Mouse (Mus musculus) forebrain, embryonic 10.5 days (tissue): ENCODE results near the gene Hmgn3. TPM values are rescaled to one million over a fixed set of nuclear protein-coding genes. Genes with fewer than 3 reads are reported as not detected.

Experiments
- DNase-seq: peaks from one replicate; pipeline ENCODE4 v3.0.0-alpha.2; 2017; ENCODE audit warnings: low spot score; ENCODE audit errors: extremely low spot score
- H3K27ac ChIP-seq: fragments of 300-500 bp; sonication (generic); 2 replicates; pipeline ENCODE4 v1.5.1; 2016; ENCODE audit warnings: mild to moderate bottlenecking
- H3K27me3 ChIP-seq: fragments of 300-500 bp; sonication (generic); 2 replicates; pipeline ENCODE4 v1.6.1; 2016; ENCODE audit warnings: mild to moderate bottlenecking; ENCODE audit not compliant: poor library complexity, severe bottlenecking
- H3K36me3 ChIP-seq: fragments of 300-500 bp; sonication (generic); replicated peaks from 2 replicates; pipeline ENCODE4 v1.6.1; 2016; ENCODE audit warnings: mild to moderate bottlenecking, moderate library complexity
- H3K4me1 ChIP-seq: fragments of 300-500 bp; sonication (generic); 2 replicates; pipeline ENCODE4 v1.6.1; 2016
- H3K4me3 ChIP-seq: fragments of 300-500 bp; sonication (generic); 2 replicates; pipeline ENCODE4 v1.5.1; 2016; ENCODE audit warnings: mild to moderate bottlenecking, moderate library complexity
- H3K9me3 ChIP-seq: fragments of 300-500 bp; sonication (generic); 2 replicates; pipeline ENCODE4 v1.6.1; 2016; ENCODE audit warnings: mild to moderate bottlenecking, moderate library complexity
- WGBS: fragments of 180-500 bp; shearing (Covaris S2); methylation state at CpG from one replicate; pipeline ENCODE4 v1.1.7; 2016; 5-methylcytosine and 5-hydroxymethylcytosine counted together
- polyA plus RNA-seq: library from polyadenylated mRNA; unstranded; fragments of >200 nt; fragmentation: Nextera tagmentation; extraction: Ambion mirVana; gene quantifications from 2 replicates; pipeline ENCODE4 v1.2.1, GENCODE M21; 2016

The Hmgn3 gene
- polyA plus RNA-seq, 1 experiment from 2014 or later: 160 TPM

GRCm38 (mm10) chr9:83113800-83114217 lies 32.7 kb downstream of the Hmgn3 start:
- Histone ChIP-seq H3K9me3 (no peaks in the 10 kb centered on the region), H3K4me3 (no peak overlapping the region), H3K36me3 (peaks cover 14% of the 10 kb centered on the region), H3K4me1 (0 out of 2 replicates have a peak, but pooled peaks cover 4% of the 10 kb centered on the region), H3K27me3 (no peaks in the 10 kb centered on the region), H3K27ac (no peak overlapping the region; the same call in 1 of the 2 replicates)
- no peak for DNase-seq
- WGBS: 82% methylated on average over 10 of the region's 10 CpGs

- Histone ChIP-seq H3K4me1 (0 out of 2 replicates have a peak, but pooled peaks cover 4% of the 10 kb centered on the region), H3K27ac (no peak overlapping the region), H3K4me3 (no peak overlapping the region), H3K36me3 (peaks cover 14% of the 10 kb centered on the region), H3K9me3 (no peaks in the 10 kb centered on the region), H3K27me3 (no peaks in the 10 kb centered on the region)
- 89% methylated on average over 9 of the region's 9 CpGs for WGBS
- no peak for DNase-seq
Measured at GRCm38 (mm10) chr9:83112305-83112768, 34.1 kb downstream of the Hmgn3 start.

GRCm38 (mm10) chr9:83111789-83112188 lies 34.7 kb downstream of the Hmgn3 start:
- H3K9me3 ChIP-seq: no peaks in the 10 kb centered on the region
- H3K36me3 ChIP-seq: peaks cover 14% of the 10 kb centered on the region
- H3K27ac ChIP-seq: no peak overlapping the region
- H3K4me3 ChIP-seq: no peak overlapping the region
- 89% methylated on average over 3 of the region's 3 CpGs for WGBS
- H3K27me3 ChIP-seq: no peaks in the 10 kb centered on the region
- DNase-seq: no peak
- H3K4me1 ChIP-seq: 0 out of 2 replicates have a peak, but pooled peaks cover 4% of the 10 kb centered on the region

GRCm38 (mm10) chr9:83111117-83111686 lies 35.3 kb downstream of the Hmgn3 start:
- Histone ChIP-seq H3K27me3 (no peaks in the 10 kb centered on the region), H3K4me1 (0 out of 2 replicates have a peak, but pooled peaks cover 4% of the 10 kb centered on the region), H3K4me3 (no peak overlapping the region), H3K36me3 (peaks cover 11% of the 10 kb centered on the region), H3K9me3 (no peaks in the 10 kb centered on the region), H3K27ac (no peak overlapping the region)
- WGBS: 84% methylated on average over 9 of the region's 9 CpGs
- DNase-seq: no peak

- Histone ChIP-seq H3K4me1 (0 out of 2 replicates have a peak, but pooled peaks cover 4% of the 10 kb centered on the region), H3K9me3 (no peaks in the 10 kb centered on the region), H3K27ac (no peak overlapping the region), H3K27me3 (no peaks in the 10 kb centered on the region), H3K36me3 (peaks cover 16% of the 10 kb centered on the region), H3K4me3 (no peak overlapping the region)
- DNase-seq: no peak
- WGBS: 92% methylated on average over 9 of the region's 9 CpGs
Measured at GRCm38 (mm10) chr9:83110406-83111116, 35.9 kb downstream of the Hmgn3 start.

GRCm38 (mm10) chr9:83109705-83110104 lies 36.8 kb downstream of the Hmgn3 start:
- H3K27me3 ChIP-seq: no peaks in the 10 kb centered on the region
- 94% methylated on average over 6 of the region's 6 CpGs for WGBS
- no peak for DNase-seq

GRCm38 (mm10) chr9:83108821-83109220 lies 37.7 kb downstream of the Hmgn3 start:
- H3K27me3 ChIP-seq: no peaks in the 10 kb centered on the region
- DNase-seq: no peak
- no peaks in the 10 kb centered on the region for H3K9me3 ChIP-seq
- H3K36me3 ChIP-seq: peaks cover 18% of the 10 kb centered on the region
- WGBS: 90% methylated on average over 3 of the region's 3 CpGs
- H3K4me1 ChIP-seq: 0 out of 2 replicates have a peak, but pooled peaks cover 2% of the 10 kb centered on the region
- H3K4me3 ChIP-seq: no peak overlapping the region
- no peak overlapping the region for H3K27ac ChIP-seq

More at GRCm38 (mm10) chr9:83109705-83110104, 36.8 kb downstream of the Hmgn3 start:
- peaks cover 18% of the 10 kb centered on the region for H3K36me3 ChIP-seq
- H3K27ac ChIP-seq: no peak overlapping the region
- 0 out of 2 replicates have a peak, but pooled peaks cover 4% of the 10 kb centered on the region for H3K4me1 ChIP-seq
- H3K9me3 ChIP-seq: no peaks in the 10 kb centered on the region
- H3K4me3 ChIP-seq: no peak overlapping the region

- H3K4me1 ChIP-seq: peaks cover 21% of the 10 kb centered on the region
- no peak for DNase-seq
- H3K27me3 ChIP-seq: no peaks in the 10 kb centered on the region
- no peaks in the 10 kb centered on the region for H3K9me3 ChIP-seq
- no peak overlapping the region for H3K27ac ChIP-seq
- H3K36me3 ChIP-seq: peaks cover 8% of the 10 kb centered on the region
- H3K4me3 ChIP-seq: no peak overlapping the region
- 83% methylated on average over 3 of the region's 3 CpGs for WGBS
Measured at GRCm38 (mm10) chr9:83103785-83104184, 42.7 kb downstream of the Hmgn3 start.

GRCm38 (mm10) chr9:83101691-83102090 lies 44.8 kb downstream of the Hmgn3 start:
- WGBS: 91% methylated on average over 3 of the region's 3 CpGs
- H3K36me3 ChIP-seq: peaks cover 8% of the 10 kb centered on the region; the same call in 1 of the 2 replicates
- DNase-seq: no peak
- H3K27ac ChIP-seq: no peak overlapping the region
- H3K4me1 ChIP-seq: peaks cover 38% of the 10 kb centered on the region
- H3K4me3 ChIP-seq: no peak overlapping the region
- no peaks in the 10 kb centered on the region for H3K9me3 ChIP-seq
- H3K27me3 ChIP-seq: no peaks in the 10 kb centered on the region

- Histone ChIP-seq H3K27ac (no peak overlapping the region), H3K27me3 (no peaks in the 10 kb centered on the region), H3K36me3 (peaks cover 5% of the 10 kb centered on the region; the same call in 1 of the 2 replicates), H3K9me3 (no peaks in the 10 kb centered on the region), H3K4me3 (no peak overlapping the region), H3K4me1 (peaks cover 38% of the 10 kb centered on the region)
- 81% methylated on average over 3 of the region's 3 CpGs for WGBS
- DNase-seq: no peak
Measured at GRCm38 (mm10) chr9:83100786-83101185, 45.7 kb downstream of the Hmgn3 start.

- Histone ChIP-seq H3K27me3 (no peaks in the 10 kb centered on the region), H3K36me3 (no peaks in the 10 kb centered on the region), H3K4me3 (peak overlapping the region; percentile 2; the same call in 1 of the 2 replicates), H3K27ac (peak overlapping the region; percentile 35), H3K9me3 (no peaks in the 10 kb centered on the region), H3K4me1 (peaks cover 38% of the 10 kb centered on the region)
- no peak for DNase-seq
- WGBS: 48% methylated on average over 12 of the region's 12 CpGs
Measured at GRCm38 (mm10) chr9:83098652-83099307, 47.7 kb downstream of the Hmgn3 start.

- H3K27ac ChIP-seq: no peak overlapping the region
- no peaks in the 10 kb centered on the region for H3K27me3 ChIP-seq
- no peak overlapping the region for H3K4me3 ChIP-seq
- no peaks in the 10 kb centered on the region for H3K36me3 ChIP-seq
- H3K9me3 ChIP-seq: no peaks in the 10 kb centered on the region
- no peak for DNase-seq
- 25% methylated on average over 8 of the region's 8 CpGs for WGBS
- H3K4me1 ChIP-seq: peaks cover 38% of the 10 kb centered on the region
Measured at GRCm38 (mm10) chr9:83097816-83098215, 48.7 kb downstream of the Hmgn3 start.
